Mouse (Mus musculus): ENCODE data around the gene Irf2bp2.
"Not testable (repeated sequence)": the region's sequence is repeated elsewhere in the genome, so short reads cannot be mapped to it uniquely, and the experiment has no call there.

Gene Irf2bp2

GRCm38 (mm10) chr8:126602641-126603040 lies 8.9 kb upstream of the Irf2bp2 start:
- DNase-seq (ENCODE audit: low spot score in 2 of 2) = no peak

GRCm38 (mm10) chr8:126601325-126601724 lies 7.5 kb upstream of the Irf2bp2 start:
- no peak for DNase-seq (ENCODE audit: low spot score in 2 of 2)

- no peak for DNase-seq (ENCODE audit: low spot score in 2 of 2)
Measured at GRCm38 (mm10) chr8:126600816-126601243, 7.0 kb upstream of the Irf2bp2 start.

- not testable (repeated sequence) for DNase-seq (ENCODE audit: low spot score in 2 of 2)
Measured at GRCm38 (mm10) chr8:126600388-126600787, 6.6 kb upstream of the Irf2bp2 start.

GRCm38 (mm10) chr8:126599297-126599696 lies 5.5 kb upstream of the Irf2bp2 start:
- no peak for DNase-seq (ENCODE audit: low spot score in 2 of 2)

- no peak for DNase-seq (ENCODE audit: low spot score in 2 of 2)
Measured at GRCm38 (mm10) chr8:126598218-126598617, 4.4 kb upstream of the Irf2bp2 start.

GRCm38 (mm10) chr8:126596721-126597120 lies 2.9 kb upstream of the Irf2bp2 start:
- DNase-seq (ENCODE audit: low spot score in 2 of 2) = peak in 1 of 2 experiments; percentile 26

GRCm38 (mm10) chr8:126596097-126596634 lies 2.4 kb upstream of the Irf2bp2 start:
- peak; percentile 89 to 93 for DNase-seq (ENCODE audit: low spot score in 2 of 2)

- DNase-seq (ENCODE audit: low spot score in 2 of 2) = peak; percentile 90 to 92
Measured at GRCm38 (mm10) chr8:126595204-126596061, 1.6 kb upstream of the Irf2bp2 start.

GRCm38 (mm10) chr8:126594481-126595000 lies 755 bp upstream of the Irf2bp2 start:
- DNase-seq (ENCODE audit: low spot score in 2 of 2) = peak; percentile 99 to 100

GRCm38 (mm10) chr8:126592771-126593571 lies 815 bp downstream of the Irf2bp2 start:
- peak in 1 of 2 experiments; percentile 39 for DNase-seq (ENCODE audit: low spot score in 2 of 2)

GRCm38 (mm10) chr8:126592381-126592770 lies 1.4 kb downstream of the Irf2bp2 start:
- peak; percentile 23 to 37 for DNase-seq (ENCODE audit: low spot score in 2 of 2)

- DNase-seq (ENCODE audit: low spot score in 2 of 2) = peak; percentile 76 to 83
Measured at GRCm38 (mm10) chr8:126591821-126592268, 1.9 kb downstream of the Irf2bp2 start.

- peak; percentile 61 to 64 for DNase-seq (ENCODE audit: low spot score in 2 of 2)
Measured at GRCm38 (mm10) chr8:126591141-126591820, 2.5 kb downstream of the Irf2bp2 start.

GRCm38 (mm10) chr8:126590599-126590998 lies 3.2 kb downstream of the Irf2bp2 start:
- DNase-seq (ENCODE audit: low spot score in 2 of 2) = no peak

GRCm38 (mm10) chr8:126590024-126590529 lies 3.7 kb downstream of the Irf2bp2 start:
- DNase-seq (ENCODE audit: low spot score in 2 of 2) = peak; percentile 76 to 79

GRCm38 (mm10) chr8:126589507-126590023 lies 4.2 kb downstream of the Irf2bp2 start:
- DNase-seq (ENCODE audit: low spot score in 2 of 2) = no peak

- DNase-seq (ENCODE audit: low spot score in 2 of 2) = peak in 1 of 2 experiments; percentile 21
Measured at GRCm38 (mm10) chr8:126588636-126589506, 4.9 kb downstream of the Irf2bp2 start.

- DNase-seq (ENCODE audit: low spot score in 2 of 2) = peak; percentile 22 to 27
Measured at GRCm38 (mm10) chr8:126587836-126588503, 5.8 kb downstream of the Irf2bp2 start.

All from heart, adult 9 months (tissue).